Mouse (Mus musculus) hindbrain, embryonic 14.5 days (tissue): Measurements from ENCODE around the gene Aurkc. TPM values are rescaled to one million over a fixed set of nuclear protein-coding genes. Genes with fewer than 3 reads are reported as not detected.
"Not testable (repeated sequence)": the region's sequence is repeated elsewhere in the genome, so short reads cannot be mapped to it uniquely, and the experiment has no call there.

Source experiments
- ATAC-seq: fragments of 200-750 bp; cut with Nextera tagmentation; 2 replicates; pipeline ENCODE4 v1.8.0; 2017; ENCODE audit warnings: moderate number of reproducible peaks, mild to moderate bottlenecking, moderate TSS enrichment, moderate library complexity; ENCODE audit not compliant: low FRiP score
- DNase-seq: peaks from one replicate; pipeline ENCODE4 v3.0.0-alpha.2; 2015; ENCODE audit warnings: low spot score
- H3K27ac ChIP-seq: fragments of 300-500 bp; sonication (generic); 2 replicates; pipeline ENCODE4 v1.5.1; 2014; ENCODE audit warnings: mild to moderate bottlenecking, moderate library complexity
- H3K27me3 ChIP-seq: fragments of 300-500 bp; sonication (generic); 2 replicates; pipeline ENCODE4 v1.6.1; 2014; ENCODE audit warnings: mild to moderate bottlenecking, low read length, mixed read lengths; ENCODE audit not compliant: control insufficient read depth, insufficient read depth
- H3K36me3 ChIP-seq: fragments of 300-500 bp; sonication (generic); replicated peaks from 2 replicates; pipeline ENCODE4 v1.6.1; 2014; ENCODE audit not compliant: control insufficient read depth, insufficient read depth
- H3K4me1 ChIP-seq: fragments of 300-500 bp; sonication (generic); replicated peaks from 2 replicates; pipeline ENCODE4 v1.6.1; 2014; ENCODE audit warnings: antibody characterized with exemption, low read length, mixed read lengths; ENCODE audit not compliant: control insufficient read depth, insufficient read depth
- H3K4me2 ChIP-seq: fragments of 300-500 bp; sonication (generic); replicated peaks from 2 replicates; pipeline ENCODE4 v1.6.1; 2014; ENCODE audit warnings: mild to moderate bottlenecking, moderate library complexity
- H3K4me3 ChIP-seq: fragments of 300-500 bp; sonication (generic); replicated peaks from 2 replicates; pipeline ENCODE4 v1.5.1; 2014; ENCODE audit warnings: mild to moderate bottlenecking, low read length
- H3K9ac ChIP-seq: fragments of 300-500 bp; sonication (generic); 2 replicates; pipeline ENCODE4 v1.6.1; 2014
- H3K9me3 ChIP-seq: fragments of 300-500 bp; sonication (generic); 2 replicates; pipeline ENCODE4 v1.6.1; 2016; ENCODE audit warnings: low read length; ENCODE audit not compliant: control insufficient read depth
- WGBS: fragments of 180-500 bp; shearing (Covaris S2); extraction: QIAGEN DNeasy Blood & Tissue Kit; methylation state at CpG from one replicate; pipeline ENCODE4 v1.1.7; 2014; 5-methylcytosine and 5-hydroxymethylcytosine counted together
- polyA plus RNA-seq: library from polyadenylated mRNA; unstranded; fragments of >200 nt; fragmentation: Nextera tagmentation; extraction: Ambion mirVana; gene quantifications from 2 replicates; pipeline ENCODE4 v1.2.1, GENCODE M21; 2014

Aurkc gene
- polyA plus RNA-seq = not detected in 2 replicates

DNA sequence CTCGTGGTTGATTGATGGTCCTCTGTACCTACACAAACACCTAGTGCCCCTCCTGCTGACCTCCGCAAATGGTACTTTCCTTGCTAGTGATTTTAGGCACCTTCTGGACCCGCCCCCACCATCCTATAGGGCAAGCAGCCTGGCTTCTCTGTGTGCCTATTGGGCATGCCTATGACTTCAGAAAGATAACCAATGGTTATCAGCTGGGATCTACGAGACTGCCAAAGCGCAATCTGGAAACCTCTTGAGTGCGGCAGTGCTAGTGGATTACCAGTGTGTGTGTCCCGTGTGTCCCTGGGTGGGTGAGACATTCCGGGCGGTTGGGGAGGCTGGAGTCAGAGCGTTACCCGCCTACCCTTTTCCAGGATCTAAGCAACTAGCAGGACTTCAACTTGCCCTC, at the start of gene Aurkc:
Aurkc (plus strand) TSS at position 50 of the 400 bp plus-strand sequence.
- not testable (repeated sequence) for H3K9ac ChIP-seq, H3K4me3 ChIP-seq, ATAC-seq, H3K4me2 ChIP-seq, H3K27me3 ChIP-seq, DNase-seq, H3K27ac ChIP-seq, H3K36me3 ChIP-seq, H3K4me1 ChIP-seq, H3K9me3 ChIP-seq
- 91% methylated on average over 11 of the region's 11 CpGs for WGBS

DNA sequence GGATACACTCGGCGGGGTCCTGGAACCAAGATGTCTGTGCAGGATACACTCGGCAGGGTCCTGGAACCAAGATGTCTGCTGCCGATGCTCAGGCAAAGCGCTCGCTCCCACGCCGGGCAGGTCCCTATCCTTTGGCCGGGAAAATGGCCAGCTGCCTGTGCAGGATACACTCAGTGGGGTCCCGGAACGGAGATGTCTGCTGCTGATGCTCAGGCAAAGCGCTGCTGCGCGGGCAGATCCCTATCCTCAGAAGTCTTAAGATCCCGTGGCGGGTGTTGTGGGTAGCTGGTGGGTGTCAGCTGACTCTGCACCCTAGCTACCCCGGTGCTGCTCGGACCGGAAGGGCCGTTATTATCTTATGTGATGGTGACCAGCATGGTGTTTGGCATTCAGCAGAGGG, 47.0 kb upstream of the Aurkc start:
- not testable (repeated sequence) for ATAC-seq, DNase-seq, H3K27ac ChIP-seq, H3K36me3 ChIP-seq, H3K4me1 ChIP-seq, H3K9ac ChIP-seq, H3K9me3 ChIP-seq, H3K4me2 ChIP-seq, H3K27me3 ChIP-seq, H3K4me3 ChIP-seq
- 94% methylated on average over 18 of the region's 20 CpGs for WGBS

DNA sequence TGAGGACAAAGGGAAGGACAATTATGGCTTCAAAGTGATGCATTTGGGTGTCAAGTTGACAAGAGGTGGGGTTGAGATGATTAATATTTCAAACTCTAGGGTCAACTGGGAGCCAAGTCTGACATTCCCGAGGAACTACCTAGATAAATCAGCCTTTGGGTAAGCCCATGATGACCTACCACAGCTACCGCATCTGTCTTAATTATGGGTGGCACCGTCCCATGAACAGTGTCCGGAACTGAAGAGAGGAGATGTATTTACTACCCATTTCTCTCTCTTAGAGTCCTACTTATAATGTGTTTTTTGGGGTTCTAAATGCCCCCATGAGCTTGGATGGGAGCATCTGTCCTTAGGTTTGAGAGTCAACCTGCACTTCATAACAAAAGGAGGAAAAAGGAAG, 38.5 kb upstream of the Aurkc start:
- DNase-seq = no peak
- H3K4me3 ChIP-seq = no peak overlapping the region
- 90% methylated on average over 4 of the region's 4 CpGs for WGBS
- H3K9me3 ChIP-seq = no peaks in the 10 kb centered on the region
- H3K27ac ChIP-seq = no peak overlapping the region
- no peaks in the 10 kb centered on the region for H3K4me1 ChIP-seq
- H3K9ac ChIP-seq = no peak overlapping the region
- H3K4me2 ChIP-seq = no peak overlapping the region
- H3K36me3 ChIP-seq = 0 out of 2 replicates have a peak, but pooled peaks cover 5% of the 10 kb centered on the region
- H3K27me3 ChIP-seq = no peaks in the 10 kb centered on the region
- ATAC-seq = no peak

DNA sequence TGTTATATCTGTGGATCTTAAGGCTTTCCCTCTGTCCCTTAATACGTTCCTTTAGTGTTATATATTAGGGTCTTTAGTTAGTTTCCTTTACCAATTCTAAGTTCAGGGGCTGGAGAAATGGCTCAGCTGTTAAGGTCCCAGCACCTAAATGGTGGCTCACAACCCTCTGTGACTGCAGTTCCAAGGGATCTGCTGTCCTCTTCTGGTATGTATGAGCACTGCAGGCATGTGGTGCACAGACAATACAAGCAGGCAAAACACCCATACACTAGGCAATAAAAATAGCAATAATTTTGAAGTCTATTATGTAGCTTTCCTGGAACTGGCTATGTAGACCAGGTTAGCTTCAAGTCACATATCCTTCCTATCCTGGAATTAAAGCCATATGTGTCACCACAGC, 36.5 kb upstream of the Aurkc start:
- H3K9me3 ChIP-seq = no peaks in the 10 kb centered on the region
- 84% methylated on average over 1 of the region's 1 CpGs for WGBS
- H3K9ac ChIP-seq = no peak overlapping the region
- H3K27me3 ChIP-seq = no peaks in the 10 kb centered on the region
- no peak overlapping the region for H3K27ac ChIP-seq
- no peak for DNase-seq
- no peaks in the 10 kb centered on the region for H3K4me1 ChIP-seq
- H3K4me3 ChIP-seq = no peak overlapping the region
- no peak overlapping the region for H3K4me2 ChIP-seq
- no peak for ATAC-seq
- 0 out of 2 replicates have a peak, but pooled peaks cover 10% of the 10 kb centered on the region for H3K36me3 ChIP-seq

DNA sequence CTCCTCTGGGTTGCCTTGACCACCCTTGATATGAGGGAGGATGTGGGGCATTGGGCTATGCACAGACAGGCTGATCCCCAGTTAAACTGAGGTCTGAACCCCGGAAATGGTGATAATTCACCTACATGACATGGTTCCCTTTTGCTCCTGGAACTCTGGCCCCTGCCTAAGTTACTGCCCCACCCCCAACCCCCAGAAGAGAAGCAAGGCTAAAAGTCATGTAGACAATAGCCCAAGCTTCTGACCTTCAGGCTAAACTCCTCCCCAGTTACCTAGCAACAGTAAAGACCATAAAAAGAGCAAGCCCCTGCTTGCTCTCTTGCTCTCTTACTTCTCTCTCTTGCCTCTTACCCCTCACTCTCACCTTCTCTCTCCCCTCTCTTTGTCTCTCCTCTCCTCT, 21.5 kb upstream of the Aurkc start:
- 75% methylated on average over 1 of the region's 1 CpGs for WGBS
- no peak for DNase-seq
- no peak overlapping the region for H3K27ac ChIP-seq

DNA sequence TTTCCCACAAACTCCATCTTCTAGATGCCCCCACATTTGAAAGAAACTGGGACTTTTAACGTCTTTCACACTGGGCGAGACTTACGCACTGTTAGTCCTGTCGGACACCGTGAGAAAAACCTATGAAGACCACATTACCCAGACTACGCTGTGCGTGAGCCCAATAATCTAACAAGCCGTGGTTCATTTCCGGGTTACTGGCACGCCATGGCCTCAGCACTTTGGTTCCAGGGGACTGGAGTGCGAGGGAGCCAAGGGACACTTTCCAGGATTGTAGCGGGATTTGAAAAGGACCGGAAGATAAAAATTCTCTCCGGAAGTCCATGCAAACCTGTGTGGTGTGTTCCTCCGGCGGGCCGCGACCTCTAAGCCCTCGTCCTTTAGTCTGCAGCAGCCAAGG, 18.2 kb upstream of the Aurkc start:
- H3K4me1 ChIP-seq = no peaks in the 10 kb centered on the region

More for the DNA sequence above, 21.5 kb upstream of the Aurkc start:
- H3K36me3 ChIP-seq = no peaks in the 10 kb centered on the region
- H3K4me3 ChIP-seq = no peak overlapping the region
- H3K27me3 ChIP-seq = no peaks in the 10 kb centered on the region
- no peak for ATAC-seq
- no peak overlapping the region for H3K9ac ChIP-seq
- H3K9me3 ChIP-seq = 0 out of 2 replicates have a peak, but pooled peaks cover 7% of the 10 kb centered on the region
- H3K4me1 ChIP-seq = no peaks in the 10 kb centered on the region
- no peak overlapping the region for H3K4me2 ChIP-seq

DNA sequence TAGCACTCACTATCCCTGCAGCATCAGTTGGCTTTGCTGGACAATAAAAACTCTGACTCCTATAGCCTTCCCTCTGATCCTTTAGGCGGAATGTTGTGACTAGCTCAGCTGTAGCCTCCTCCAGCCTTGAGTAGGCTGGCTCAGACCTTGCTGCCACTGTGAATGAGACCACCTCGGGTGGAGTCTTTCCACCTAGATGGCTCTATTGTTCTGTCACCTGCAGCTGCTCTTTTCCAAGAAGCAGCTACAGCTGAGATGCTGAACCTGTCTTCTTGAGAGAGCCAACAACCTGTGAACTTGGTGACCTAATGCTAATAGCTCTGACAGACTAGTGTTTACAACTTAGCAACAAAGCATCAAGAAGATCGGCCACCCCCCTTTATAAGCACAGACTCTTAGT, 3.8 kb downstream of the Aurkc start:
- H3K27ac ChIP-seq, ATAC-seq, H3K9me3 ChIP-seq, H3K4me1 ChIP-seq, H3K4me2 ChIP-seq, DNase-seq, H3K9ac ChIP-seq, H3K27me3 ChIP-seq, H3K36me3 ChIP-seq, H3K4me3 ChIP-seq: not testable (repeated sequence)
- 60% methylated on average over 3 of the region's 3 CpGs for WGBS

More for the DNA sequence above, 18.2 kb upstream of the Aurkc start:
- Histone ChIP-seq H3K4me3 (no peak overlapping the region), H3K36me3 (no peaks in the 10 kb centered on the region), H3K9me3 (0 out of 2 replicates have a peak, but pooled peaks cover 7% of the 10 kb centered on the region), H3K4me2 (no peak overlapping the region), H3K27ac (no peak overlapping the region), H3K27me3 (no peaks in the 10 kb centered on the region), H3K9ac (no peak overlapping the region)
- ATAC-seq (no peak), DNase-seq (no peak)
- 95% methylated on average over 19 of the region's 19 CpGs for WGBS

DNA sequence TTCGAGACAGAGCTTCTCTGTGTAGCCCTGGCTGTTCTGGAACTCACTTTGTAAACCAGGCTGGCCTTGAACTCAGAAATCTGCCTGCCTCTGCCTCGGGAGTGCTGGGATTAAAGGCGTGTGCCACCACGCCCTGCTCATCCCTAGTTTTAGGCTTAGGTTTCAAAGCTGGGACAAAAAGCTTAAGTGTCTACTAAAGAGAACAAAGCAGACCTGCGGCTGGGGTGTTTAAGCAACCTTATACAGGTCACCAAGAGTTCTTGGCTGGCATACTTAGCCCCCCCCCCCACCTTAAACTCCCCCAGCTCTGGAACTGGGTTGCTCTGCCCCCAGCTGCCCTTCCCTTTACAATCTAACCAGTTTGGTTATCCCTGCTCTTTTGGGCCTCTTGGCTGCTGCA, 10.3 kb downstream of the Aurkc start:
- not testable (repeated sequence) for H3K27me3 ChIP-seq, H3K4me3 ChIP-seq, ATAC-seq, H3K4me1 ChIP-seq, H3K9me3 ChIP-seq, H3K27ac ChIP-seq, H3K4me2 ChIP-seq, H3K9ac ChIP-seq, DNase-seq, H3K36me3 ChIP-seq
- 83% methylated on average over 5 of the region's 5 CpGs for WGBS

DNA sequence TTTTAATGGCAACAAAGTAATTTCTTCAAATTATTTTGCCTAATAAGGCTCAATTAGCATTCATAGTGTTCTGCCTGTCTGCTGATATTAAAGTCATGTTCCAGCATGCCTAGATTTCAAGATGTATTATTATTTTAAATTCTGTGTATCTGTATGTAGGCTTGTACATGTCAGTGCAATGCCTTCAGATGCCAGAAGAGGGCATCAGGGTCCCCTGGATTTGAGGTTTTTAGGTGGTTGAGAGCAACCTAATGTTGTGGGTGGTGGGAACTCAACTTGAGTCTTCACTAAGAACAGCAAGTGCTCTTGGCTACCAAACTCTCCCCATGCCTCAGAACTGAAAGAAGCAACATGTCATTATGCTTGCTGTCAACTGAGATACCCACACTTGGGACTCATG, 32.3 kb downstream of the Aurkc start:
- Histone ChIP-seq H3K4me3 (no peak overlapping the region), H3K4me2 (no peak overlapping the region), H3K36me3 (no peaks in the 10 kb centered on the region), H3K27me3 (no peaks in the 10 kb centered on the region), H3K9me3 (peaks cover 16% of the 10 kb centered on the region), H3K27ac (no peak overlapping the region), H3K9ac (no peak overlapping the region), H3K4me1 (no peaks in the 10 kb centered on the region)
- no peak for ATAC-seq
- no peak for DNase-seq

DNA sequence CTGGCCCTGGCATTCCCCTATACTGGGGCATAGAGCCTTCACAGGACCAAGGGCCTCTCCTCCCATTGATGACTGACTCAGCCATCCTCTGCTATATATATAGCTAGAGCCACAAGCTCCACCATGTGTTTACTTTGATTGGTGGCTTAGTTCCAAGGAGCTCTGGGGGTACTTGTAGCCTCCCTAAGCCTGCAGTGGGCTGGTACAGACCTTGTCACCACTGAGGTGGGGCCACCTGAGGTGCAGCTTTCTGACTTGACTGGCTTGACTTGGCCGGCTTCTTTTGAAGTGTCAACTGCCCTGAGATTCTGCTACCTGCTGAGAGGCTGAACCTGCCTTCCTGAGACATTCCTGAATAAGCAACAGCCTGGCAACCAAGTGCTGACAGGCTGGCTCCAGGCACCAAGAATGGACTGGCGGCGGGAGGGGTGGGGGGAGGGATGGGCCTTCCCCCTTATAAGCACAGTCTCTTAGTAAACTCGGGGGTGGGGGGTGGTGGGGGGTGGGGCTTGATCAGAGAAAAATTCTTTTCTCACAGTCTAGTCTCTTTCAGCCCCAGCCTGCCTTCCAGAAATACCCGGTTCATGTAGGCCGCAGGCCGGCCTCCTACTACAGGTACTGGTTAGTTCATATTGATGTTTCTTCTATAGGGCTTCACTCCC, 54.7 kb downstream of the Aurkc start:
- 44% methylated on average over 7 of the region's 7 CpGs for WGBS
- 0 out of 2 replicates have a peak, but pooled peaks have one; percentile 11 for ATAC-seq
- H3K27ac ChIP-seq, H3K4me1 ChIP-seq, H3K4me2 ChIP-seq, H3K4me3 ChIP-seq, H3K36me3 ChIP-seq, H3K9me3 ChIP-seq, H3K9ac ChIP-seq, DNase-seq, H3K27me3 ChIP-seq: not testable (repeated sequence)
